Mouse (Mus musculus): ENCODE results near the gene 2610528J11Rik. TPM values are rescaled to one million over a fixed set of nuclear protein-coding genes. Genes with fewer than 3 reads are reported as not detected.

2610528J11Rik gene
- polyA plus RNA-seq, 1 experiment: not detected

DNA sequence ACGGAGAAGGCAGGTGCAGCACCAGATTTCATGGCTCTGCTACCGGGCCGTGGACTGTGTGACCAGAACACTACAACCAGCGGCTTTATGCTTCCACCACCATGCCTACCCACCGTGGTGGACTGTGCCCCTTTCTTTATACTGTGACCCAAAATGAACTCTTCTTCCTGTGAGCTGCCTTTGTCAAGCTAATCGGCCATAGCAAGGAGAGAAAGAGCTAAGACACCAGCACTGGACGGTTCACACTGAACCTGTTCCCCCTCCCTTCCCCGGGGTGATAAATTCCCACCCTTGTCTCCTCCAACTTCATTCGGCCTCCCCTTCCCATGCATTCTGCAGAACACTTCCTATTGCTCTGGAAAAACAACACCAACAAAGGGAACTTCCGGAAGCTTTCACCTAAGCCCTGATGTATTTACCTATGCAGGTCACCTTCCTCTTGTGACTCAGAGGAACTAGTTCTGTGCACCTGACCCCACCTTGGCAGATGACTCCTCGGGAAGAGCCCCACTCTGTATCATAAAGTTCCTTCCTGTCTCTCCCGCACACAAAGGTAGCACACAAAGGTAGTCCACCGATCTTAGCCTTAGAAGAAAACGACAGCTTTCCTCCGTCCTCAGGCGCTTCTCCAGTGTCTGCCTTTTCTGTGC, 9.2 kb upstream of the 2610528J11Rik start:
- peaks cover 56% of the 10 kb centered on the region for H3K27me3 ChIP-seq (ENCODE audit: control insufficient read depth, insufficient read depth, insufficient read length)
- H3K4me3 ChIP-seq: no peak overlapping the region
- no peak for TF ChIP-seq MAX (IDR thresholded peaks at IDR 0.05; ENCODE audit: low read depth)
- no peak for TF ChIP-seq E2F4 (IDR thresholded peaks at IDR 0.05; ENCODE audit: insufficient read depth)
- H3K36me3 ChIP-seq (ENCODE audit: control insufficient read depth, insufficient read depth): no peaks in the 10 kb centered on the region
- H3K4me2 ChIP-seq (ENCODE audit: low read depth): no peak overlapping the region
- H3ac ChIP-seq (ENCODE audit: control insufficient read depth, insufficient read length): no peak overlapping the region
- no peaks in the 10 kb centered on the region for H3K79me2 ChIP-seq (ENCODE audit: control insufficient read depth, insufficient read depth)

DNA sequence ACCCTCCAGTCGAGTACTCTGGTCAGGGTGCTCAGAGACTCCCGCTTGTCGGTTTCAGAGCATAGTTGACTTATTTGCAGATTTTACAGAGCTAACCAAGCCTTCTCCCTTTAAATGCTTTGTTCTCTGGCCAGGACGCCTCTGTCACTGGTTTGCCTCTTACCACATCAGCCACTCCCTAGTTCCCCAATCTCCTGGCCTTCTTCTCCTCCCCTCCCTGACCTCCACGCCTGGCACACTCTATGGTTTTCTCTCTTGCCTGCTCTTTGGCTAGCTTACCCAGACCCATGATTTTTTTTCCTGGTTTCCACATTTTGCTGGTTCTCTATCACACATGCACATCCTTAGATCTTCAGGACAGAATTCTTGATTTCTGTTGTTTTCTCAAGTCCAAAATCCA, 8.6 kb upstream of the 2610528J11Rik start:
- no peaks in the 10 kb centered on the region for H3K36me3 ChIP-seq (ENCODE audit: control insufficient read depth, insufficient read depth)
- no peak overlapping the region for H3ac ChIP-seq (ENCODE audit: control insufficient read depth, insufficient read length)
- H3K27me3 ChIP-seq (ENCODE audit: control insufficient read depth, insufficient read depth, insufficient read length): peaks cover 56% of the 10 kb centered on the region
- no peak for TF ChIP-seq MYOD1 (IDR thresholded peaks at IDR 0.05; ENCODE audit: control insufficient read depth in 1 of 3, insufficient read length in 2 of 3, low read depth in 2 of 3)
- TF ChIP-seq REST (IDR thresholded peaks at IDR 0.05; ENCODE audit: insufficient read depth, insufficient read length): no peak
- TF ChIP-seq USF1 (IDR thresholded peaks at IDR 0.05; ENCODE audit: low read depth): no peak
- TF ChIP-seq SRF (IDR thresholded peaks at IDR 0.05; ENCODE audit: control insufficient read depth, insufficient read length, low read depth): no peak
- no peak for TF ChIP-seq TCF3 (IDR thresholded peaks at IDR 0.05; ENCODE audit: insufficient read length, low read depth)
- TF ChIP-seq E2F4 (IDR thresholded peaks at IDR 0.05; ENCODE audit: insufficient read depth): no peak
- no peak for TF ChIP-seq TCF12 (IDR thresholded peaks at IDR 0.05; ENCODE audit: insufficient read depth, poor library complexity, severe bottlenecking)
- no peak for TF ChIP-seq MYOG (IDR thresholded peaks at IDR 0.05; ENCODE audit: control insufficient read depth in 1 of 3, insufficient read depth in 1 of 3, insufficient read length in 2 of 3, low read depth in 2 of 3)
- TF ChIP-seq POLR2AphosphoS2 (IDR thresholded peaks at IDR 0.05; ENCODE audit: insufficient read length, low read depth): no peak
- TF ChIP-seq MAX (IDR thresholded peaks at IDR 0.05; ENCODE audit: low read depth): no peak
- TF ChIP-seq CEBPB (IDR thresholded peaks at IDR 0.05; ENCODE audit: insufficient read depth, poor library complexity, severe bottlenecking): no peak
- TF ChIP-seq POLR2A (IDR thresholded peaks at IDR 0.05; ENCODE audit: insufficient read length, low read depth): no peak
- no peaks in the 10 kb centered on the region for H3K79me2 ChIP-seq (ENCODE audit: control insufficient read depth, insufficient read depth)
- H3K4me3 ChIP-seq: no peak overlapping the region
- no peak overlapping the region for H3K4me2 ChIP-seq (ENCODE audit: low read depth)

DNA sequence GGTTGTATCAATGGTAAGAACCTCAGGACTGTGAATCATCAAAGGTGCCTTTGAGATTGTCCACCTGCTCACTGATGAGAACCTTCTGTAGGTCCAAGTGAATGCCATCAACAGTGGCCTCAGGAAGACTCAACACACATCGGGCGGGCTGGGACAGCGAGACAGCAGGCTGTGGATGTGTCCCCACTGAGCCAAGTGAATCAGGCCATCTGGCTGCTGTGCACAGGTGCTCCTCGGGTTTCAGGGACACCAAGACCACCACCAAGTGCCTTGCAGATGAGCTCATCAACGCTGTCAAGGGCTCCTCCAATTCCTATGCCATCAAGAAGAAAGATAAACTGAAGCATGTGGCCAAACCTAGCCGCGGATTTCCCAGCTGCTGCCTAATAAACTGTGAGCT, 4.6 kb upstream of the 2610528J11Rik start:
- H3K79me2 ChIP-seq (ENCODE audit: control insufficient read depth, insufficient read depth): no peaks in the 10 kb centered on the region
- TF ChIP-seq MAX (IDR thresholded peaks at IDR 0.05; ENCODE audit: low read depth): no peak
- TF ChIP-seq USF1 (IDR thresholded peaks at IDR 0.05; ENCODE audit: low read depth): no peak
- TF ChIP-seq TCF3 (IDR thresholded peaks at IDR 0.05; ENCODE audit: insufficient read length, low read depth): no peak
- TF ChIP-seq POLR2A (IDR thresholded peaks at IDR 0.05; ENCODE audit: insufficient read length, low read depth): no peak
- peak in 2 of 3 experiments; percentile 24 to 72 for TF ChIP-seq MYOD1 (IDR thresholded peaks at IDR 0.05; ENCODE audit: control insufficient read depth in 1 of 3, insufficient read length in 2 of 3, low read depth in 2 of 3)
- no peak for TF ChIP-seq SRF (IDR thresholded peaks at IDR 0.05; ENCODE audit: control insufficient read depth, insufficient read length, low read depth)
- no peak for TF ChIP-seq TCF12 (IDR thresholded peaks at IDR 0.05; ENCODE audit: insufficient read depth, poor library complexity, severe bottlenecking)
- no peak for TF ChIP-seq E2F4 (IDR thresholded peaks at IDR 0.05; ENCODE audit: insufficient read depth)
- no peak for TF ChIP-seq REST (IDR thresholded peaks at IDR 0.05; ENCODE audit: insufficient read depth, insufficient read length)
- peak in 2 of 3 experiments; percentile 6 to 59 for TF ChIP-seq MYOG (IDR thresholded peaks at IDR 0.05; ENCODE audit: control insufficient read depth in 1 of 3, insufficient read depth in 1 of 3, insufficient read length in 2 of 3, low read depth in 2 of 3)
- no peak for TF ChIP-seq CEBPB (IDR thresholded peaks at IDR 0.05; ENCODE audit: insufficient read depth, poor library complexity, severe bottlenecking)
- no peak for TF ChIP-seq POLR2AphosphoS2 (IDR thresholded peaks at IDR 0.05; ENCODE audit: insufficient read length, low read depth)
- no peak overlapping the region for H3K4me2 ChIP-seq (ENCODE audit: low read depth)
- peaks cover 61% of the 10 kb centered on the region for H3K27me3 ChIP-seq (ENCODE audit: control insufficient read depth, insufficient read depth, insufficient read length)
- no peak overlapping the region for H3K4me3 ChIP-seq
- no peaks in the 10 kb centered on the region for H3K36me3 ChIP-seq (ENCODE audit: control insufficient read depth, insufficient read depth)
- no peak overlapping the region for H3ac ChIP-seq (ENCODE audit: control insufficient read depth, insufficient read length)

DNA sequence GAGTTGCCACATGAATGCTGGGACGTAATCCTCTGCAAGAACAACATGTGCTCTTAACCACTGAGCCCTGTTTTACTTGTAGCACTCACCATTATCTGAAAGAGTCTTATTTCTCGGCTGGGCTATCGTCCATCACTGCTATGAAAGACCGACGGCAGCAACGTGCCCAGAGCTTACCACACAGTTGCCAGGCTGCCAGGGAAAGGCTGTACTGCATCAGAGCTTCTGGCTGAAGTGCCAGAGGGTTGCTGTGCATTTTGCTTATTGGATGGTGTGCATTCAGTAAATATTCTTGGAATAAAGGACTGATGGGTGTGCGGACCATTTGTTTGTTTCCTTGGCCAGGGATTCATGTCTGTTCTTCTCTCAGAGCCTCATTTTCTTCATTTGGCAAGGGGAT, 2.8 kb upstream of the 2610528J11Rik start:
- no peak overlapping the region for H3ac ChIP-seq (ENCODE audit: control insufficient read depth, insufficient read length)
- peaks cover 61% of the 10 kb centered on the region for H3K27me3 ChIP-seq (ENCODE audit: control insufficient read depth, insufficient read depth, insufficient read length)
- H3K4me2 ChIP-seq (ENCODE audit: low read depth): no peak overlapping the region
- H3K4me3 ChIP-seq: no peak overlapping the region
- no peaks in the 10 kb centered on the region for H3K36me3 ChIP-seq (ENCODE audit: control insufficient read depth, insufficient read depth)
- TF ChIP-seq USF1 (IDR thresholded peaks at IDR 0.05; ENCODE audit: low read depth) (no peak), POLR2AphosphoS2 (IDR thresholded peaks at IDR 0.05; ENCODE audit: insufficient read length, low read depth) (no peak), REST (IDR thresholded peaks at IDR 0.05; ENCODE audit: insufficient read depth, insufficient read length) (no peak), CEBPB (IDR thresholded peaks at IDR 0.05; ENCODE audit: insufficient read depth, poor library complexity, severe bottlenecking) (no peak), MAX (IDR thresholded peaks at IDR 0.05; ENCODE audit: low read depth) (no peak), TCF3 (IDR thresholded peaks at IDR 0.05; ENCODE audit: insufficient read length, low read depth) (no peak), MYOG (IDR thresholded peaks at IDR 0.05; ENCODE audit: control insufficient read depth in 1 of 3, insufficient read depth in 1 of 3, insufficient read length in 2 of 3, low read depth in 2 of 3) (no peak), POLR2A (IDR thresholded peaks at IDR 0.05; ENCODE audit: insufficient read length, low read depth) (no peak), MYOD1 (IDR thresholded peaks at IDR 0.05; ENCODE audit: control insufficient read depth in 1 of 3, insufficient read length in 2 of 3, low read depth in 2 of 3) (no peak), SRF (IDR thresholded peaks at IDR 0.05; ENCODE audit: control insufficient read depth, insufficient read length, low read depth) (no peak), E2F4 (IDR thresholded peaks at IDR 0.05; ENCODE audit: insufficient read depth) (no peak), TCF12 (IDR thresholded peaks at IDR 0.05; ENCODE audit: insufficient read depth, poor library complexity, severe bottlenecking) (no peak)
- H3K79me2 ChIP-seq (ENCODE audit: control insufficient read depth, insufficient read depth): no peaks in the 10 kb centered on the region

DNA sequence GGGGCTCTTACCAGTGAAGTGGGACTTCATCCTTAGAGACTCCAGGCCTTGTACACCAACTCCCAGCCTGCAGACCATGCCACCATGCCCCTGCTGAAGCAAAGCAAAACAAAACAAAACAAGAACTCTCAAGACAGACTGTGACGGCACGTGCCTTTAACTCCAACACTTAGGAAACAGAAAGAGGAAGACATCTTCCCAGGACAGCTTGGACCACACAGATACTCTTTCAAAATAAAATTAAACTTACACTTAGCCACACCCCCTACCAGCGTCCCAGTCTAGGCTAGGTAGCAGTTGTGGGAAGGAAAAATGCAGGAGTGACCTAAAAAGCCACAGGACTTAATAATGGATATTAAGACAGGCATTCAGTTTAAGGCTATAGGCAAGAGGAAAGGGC, 1.0 kb upstream of the 2610528J11Rik start:
- Histone ChIP-seq H3K36me3 (ENCODE audit: control insufficient read depth, insufficient read depth) (no peaks in the 10 kb centered on the region), H3ac (ENCODE audit: control insufficient read depth, insufficient read length) (no peak overlapping the region), H3K79me2 (ENCODE audit: control insufficient read depth, insufficient read depth) (no peaks in the 10 kb centered on the region), H3K27me3 (ENCODE audit: control insufficient read depth, insufficient read depth, insufficient read length) (peaks cover 60% of the 10 kb centered on the region), H3K4me3 (no peak overlapping the region), H3K4me2 (ENCODE audit: low read depth) (no peak overlapping the region)
- TF ChIP-seq TCF3 (IDR thresholded peaks at IDR 0.05; ENCODE audit: insufficient read length, low read depth) (no peak), MYOD1 (IDR thresholded peaks at IDR 0.05; ENCODE audit: control insufficient read depth in 1 of 3, insufficient read length in 2 of 3, low read depth in 2 of 3) (no peak), E2F4 (IDR thresholded peaks at IDR 0.05; ENCODE audit: insufficient read depth) (no peak), MAX (IDR thresholded peaks at IDR 0.05; ENCODE audit: low read depth) (no peak), USF1 (IDR thresholded peaks at IDR 0.05; ENCODE audit: low read depth) (no peak), MYOG (IDR thresholded peaks at IDR 0.05; ENCODE audit: control insufficient read depth in 1 of 3, insufficient read depth in 1 of 3, insufficient read length in 2 of 3, low read depth in 2 of 3) (no peak), CEBPB (IDR thresholded peaks at IDR 0.05; ENCODE audit: insufficient read depth, poor library complexity, severe bottlenecking) (no peak), REST (IDR thresholded peaks at IDR 0.05; ENCODE audit: insufficient read depth, insufficient read length) (no peak), POLR2AphosphoS2 (IDR thresholded peaks at IDR 0.05; ENCODE audit: insufficient read length, low read depth) (no peak), SRF (IDR thresholded peaks at IDR 0.05; ENCODE audit: control insufficient read depth, insufficient read length, low read depth) (no peak)

Measured in myocyte (in vitro differentiated cells).